Mouse (Mus musculus): ENCODE data around the gene Cyp2c65.
"Not testable (repeated sequence)": the region's sequence is repeated elsewhere in the genome, so short reads cannot be mapped to it uniquely, and the experiment has no call there.

Gene Cyp2c65

DNA sequence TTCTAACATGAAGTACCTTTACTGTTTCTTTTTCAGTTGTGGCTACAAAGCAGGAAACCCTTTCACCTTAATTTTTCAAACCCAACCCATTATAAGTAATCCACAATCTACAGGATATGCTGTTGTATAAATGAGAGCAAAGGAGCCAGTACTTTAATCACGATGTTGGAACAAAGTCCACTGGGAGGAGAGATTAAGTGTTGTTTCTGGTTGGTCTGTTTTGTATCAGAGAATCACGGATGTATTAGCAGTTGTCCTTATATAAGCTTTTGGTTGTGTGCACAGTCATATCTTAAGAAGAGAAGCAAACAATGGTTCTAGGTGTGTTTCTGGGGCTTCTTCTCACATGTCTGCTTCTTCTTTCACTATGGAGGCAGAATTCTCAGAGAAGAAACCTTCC is at the start of gene Cyp2c65:
Gene Cyp2c65 (plus strand): TSS at position 297 of the 400 bp plus-strand sequence.
- no peak for DNase-seq

DNA sequence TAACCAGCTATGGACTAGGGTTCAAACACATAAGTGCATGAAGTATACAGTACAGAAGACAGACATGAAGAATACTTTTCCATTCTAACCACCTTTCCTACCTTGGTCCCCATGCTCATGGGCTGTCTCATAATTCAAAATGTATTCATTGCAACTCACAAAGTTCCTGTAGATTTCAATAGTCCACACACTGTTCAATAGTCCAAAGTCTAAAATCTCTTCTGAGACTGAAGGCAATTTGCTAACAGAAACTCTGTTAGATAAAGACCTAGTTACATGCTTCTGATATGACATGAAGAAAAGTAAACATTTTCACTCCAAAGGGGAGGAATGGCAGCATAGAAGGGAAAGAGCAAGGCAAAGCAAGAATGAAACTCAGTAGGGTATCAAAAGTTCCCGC is 2.9 kb upstream of the Cyp2c65 start:
- DNase-seq: no peak

DNA sequence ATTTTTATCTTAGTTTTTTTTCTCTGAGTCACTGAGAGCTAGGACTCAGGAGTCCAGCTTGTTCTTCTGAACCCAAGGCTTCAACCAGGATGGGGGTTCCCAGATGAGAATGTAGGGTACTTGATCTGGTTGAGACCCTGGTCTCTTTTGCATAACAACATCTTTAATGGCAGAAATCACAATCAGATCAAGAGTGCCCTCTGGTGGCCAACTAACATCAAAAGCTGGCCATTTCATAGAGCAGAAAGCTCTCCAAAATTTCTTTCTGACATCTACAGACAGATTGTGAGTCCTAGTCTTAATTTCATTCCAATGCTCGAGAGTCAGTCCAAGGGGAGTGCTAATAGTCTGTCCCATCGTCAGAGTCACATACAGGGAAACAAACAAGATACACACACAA is 38.0 kb downstream of the Cyp2c65 start:
- not testable (repeated sequence) for DNase-seq

DNA sequence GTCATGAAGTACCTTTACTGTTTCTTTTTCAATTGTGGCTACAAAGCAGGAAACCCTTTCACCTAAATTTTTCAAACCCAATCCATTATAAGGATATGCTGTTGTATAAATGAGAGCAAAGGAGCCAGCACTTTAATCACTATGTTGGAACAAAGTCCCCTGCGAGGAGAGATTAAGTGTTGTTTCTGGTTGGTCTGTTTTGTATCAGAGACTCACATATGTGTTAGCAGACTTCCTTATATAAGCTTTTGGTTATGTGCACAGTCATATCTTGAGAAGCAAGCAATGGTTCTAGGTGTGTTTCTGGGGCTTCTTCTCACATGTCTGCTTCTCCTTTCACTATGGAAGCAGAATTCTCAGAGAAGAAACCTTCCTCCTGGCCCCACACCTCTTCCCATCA is 52.8 kb downstream of the Cyp2c65 start, which contains the start of gene Cyp2c66:
Gene Cyp2c66 (plus strand): TSS at position 255 of the 400 bp plus-strand sequence.
- DNase-seq: no peak
